Mouse (Mus musculus) hindbrain, embryonic 11.5 days (tissue): ENCODE results near the gene Olfr678. TPM values are rescaled to one million over a fixed set of nuclear protein-coding genes. Genes with fewer than 3 reads are reported as not detected.

Source experiments
- polyA plus RNA-seq: library from polyadenylated mRNA; unstranded; fragments of >200 nt; fragmentation: Nextera tagmentation; extraction: Ambion mirVana; gene quantifications from 2 replicates; pipeline ENCODE4 v1.2.1, GENCODE M21; 2014

The Olfr678 gene
- polyA plus RNA-seq, 1 experiment from 2014 or later, result not detected

Other genes starting within 250 kb of the Olfr678 start
- not detected in 2 replicates for gene Usp17lb, start 221.9 kb upstream of the Olfr678 start, polyA plus RNA-seq
- gene Usp17la, start 207.5 kb upstream of the Olfr678 start, polyA plus RNA-seq, result not detected in 2 replicates
- not detected in 2 replicates for gene Olfr665, start 186.4 kb upstream of the Olfr678 start, polyA plus RNA-seq
- gene Olfr666, start 168.5 kb upstream of the Olfr678 start, polyA plus RNA-seq, result not detected in 2 replicates
- not detected in 2 replicates for gene Olfr667, start 143.0 kb upstream of the Olfr678 start, polyA plus RNA-seq
- gene Olfr668, start 136.4 kb upstream of the Olfr678 start, polyA plus RNA-seq, result not detected in 2 replicates
- not detected in 2 replicates for gene Olfr669, start 130.2 kb upstream of the Olfr678 start, polyA plus RNA-seq
- gene Olfr670, start 101.9 kb upstream of the Olfr678 start, polyA plus RNA-seq, result not detected in 2 replicates
- not detected in 2 replicates for gene Olfr671, start 85.3 kb upstream of the Olfr678 start, polyA plus RNA-seq
- gene Olfr672, start 62.4 kb upstream of the Olfr678 start, polyA plus RNA-seq, result not detected in 2 replicates
- not detected in 2 replicates for gene Olfr675, start 36.0 kb upstream of the Olfr678 start, polyA plus RNA-seq
- not detected in 2 replicates for gene Olfr676, start 31.8 kb upstream of the Olfr678 start, polyA plus RNA-seq
- not detected in 2 replicates for gene Olfr677, start 13.1 kb upstream of the Olfr678 start, polyA plus RNA-seq
- gene Olfr679, start 16.7 kb downstream of the Olfr678 start, polyA plus RNA-seq, result not detected in 2 replicates
- not detected in 2 replicates for gene Olfr680-ps1, start 28.3 kb downstream of the Olfr678 start, polyA plus RNA-seq
- not detected in 2 replicates for gene Olfr681, start 52.4 kb downstream of the Olfr678 start, polyA plus RNA-seq
- not detected in 2 replicates for gene Olfr683, start 82.5 kb downstream of the Olfr678 start, polyA plus RNA-seq
- gene Olfr684, start 99.2 kb downstream of the Olfr678 start, polyA plus RNA-seq, result 0.06 TPM in 1 of 2 replicates, not detected in the other
- gene Olfr685, start 121.5 kb downstream of the Olfr678 start, polyA plus RNA-seq, result not detected in 2 replicates
- not detected in 2 replicates for gene Olfr686, start 143.0 kb downstream of the Olfr678 start, polyA plus RNA-seq
- not detected in 2 replicates for gene Olfr688, start 223.6 kb downstream of the Olfr678 start, polyA plus RNA-seq
- gene Olfr689, start 246.7 kb downstream of the Olfr678 start, polyA plus RNA-seq, result not detected in 2 replicates